Mouse (Mus musculus): Measurements from ENCODE around the gene Borcs5. TPM values are rescaled to one million over a fixed set of nuclear protein-coding genes. Genes with fewer than 3 reads are reported as not detected.

Gene Borcs5
- polyA plus RNA-seq, 1 experiment from 2014 or later = 37.4 TPM

DNA sequence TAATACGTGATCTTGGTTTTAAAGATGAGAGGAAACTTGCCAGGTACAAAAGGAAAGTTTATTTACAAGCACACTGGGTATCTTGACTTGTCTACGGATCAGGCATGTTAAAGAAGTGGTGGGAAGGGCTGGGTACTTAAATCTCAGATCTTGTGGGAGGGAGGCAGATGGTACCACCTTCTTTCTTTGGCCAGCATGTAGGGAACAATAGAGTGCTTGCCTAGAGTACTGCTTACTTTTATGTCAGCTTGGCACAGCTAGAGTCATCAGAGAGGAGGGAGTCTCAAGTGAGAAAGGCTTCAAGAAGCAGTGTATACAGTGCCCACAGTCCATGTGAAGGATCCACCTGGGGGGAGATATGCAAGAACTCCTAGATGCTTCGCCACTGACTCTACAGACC, 34.1 kb upstream of the Borcs5 start:
- no peak overlapping the region for H3K27ac ChIP-seq (ENCODE audit: low read depth, low read length)
- no peaks in the 10 kb centered on the region for H3K36me3 ChIP-seq (ENCODE audit: control insufficient read depth, insufficient read depth, low read length)
- ATAC-seq (ENCODE audit: low FRiP score) (no peak), DNase-seq (ENCODE audit: low spot score) (no peak)
- H3K27me3 ChIP-seq (ENCODE audit: control insufficient read depth, insufficient read depth, low read length) = no peaks in the 10 kb centered on the region
- H3K4me2 ChIP-seq (replicated peaks; ENCODE audit: low read depth, low read length) = no peak overlapping the region
- 82% methylated on average over 3 of the region's 3 CpGs for WGBS
- no peak overlapping the region for H3K4me3 ChIP-seq (ENCODE audit: low read depth, low read length)
- no peak overlapping the region for H3K9ac ChIP-seq (ENCODE audit: low read depth, low read length)
- H3K9me3 ChIP-seq (ENCODE audit: control insufficient read depth, low read length) = no peaks in the 10 kb centered on the region
- H3K4me1 ChIP-seq (replicated peaks; ENCODE audit: control insufficient read depth, insufficient read depth, low read length) = no peaks in the 10 kb centered on the region

DNA sequence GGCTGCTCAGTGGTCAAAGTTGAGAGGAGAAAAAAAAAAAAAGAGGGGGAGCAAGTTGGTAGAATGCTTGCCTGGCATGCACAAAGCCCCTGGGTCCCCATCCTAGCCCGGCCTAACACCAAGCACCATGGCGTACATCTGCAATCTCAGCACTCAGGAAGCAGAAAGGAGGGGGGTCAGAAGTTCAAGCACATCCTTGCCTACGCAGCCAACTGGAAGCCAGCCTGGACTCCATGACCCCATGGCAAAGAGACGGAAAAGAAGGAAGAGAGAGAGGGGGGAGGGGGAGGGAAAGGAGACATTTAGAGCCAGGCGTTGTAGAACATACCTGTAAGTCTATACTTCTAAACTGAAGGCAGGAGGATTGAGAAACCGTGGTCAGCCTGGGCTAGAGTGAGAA, 32.8 kb upstream of the Borcs5 start:
- Histone ChIP-seq H3K9me3 (ENCODE audit: control insufficient read depth, low read length) (no peaks in the 10 kb centered on the region), H3K4me1 (replicated peaks; ENCODE audit: control insufficient read depth, insufficient read depth, low read length) (no peaks in the 10 kb centered on the region), H3K4me3 (ENCODE audit: low read depth, low read length) (no peak overlapping the region), H3K27ac (ENCODE audit: low read depth, low read length) (no peak overlapping the region), H3K4me2 (replicated peaks; ENCODE audit: low read depth, low read length) (no peak overlapping the region), H3K27me3 (ENCODE audit: control insufficient read depth, insufficient read depth, low read length) (no peaks in the 10 kb centered on the region), H3K36me3 (ENCODE audit: control insufficient read depth, insufficient read depth, low read length) (no peaks in the 10 kb centered on the region), H3K9ac (ENCODE audit: low read depth, low read length) (no peak overlapping the region)
- DNase-seq (ENCODE audit: low spot score) (no peak), ATAC-seq (ENCODE audit: low FRiP score) (no peak)
- 76% methylated on average over 6 of the region's 6 CpGs for WGBS

DNA sequence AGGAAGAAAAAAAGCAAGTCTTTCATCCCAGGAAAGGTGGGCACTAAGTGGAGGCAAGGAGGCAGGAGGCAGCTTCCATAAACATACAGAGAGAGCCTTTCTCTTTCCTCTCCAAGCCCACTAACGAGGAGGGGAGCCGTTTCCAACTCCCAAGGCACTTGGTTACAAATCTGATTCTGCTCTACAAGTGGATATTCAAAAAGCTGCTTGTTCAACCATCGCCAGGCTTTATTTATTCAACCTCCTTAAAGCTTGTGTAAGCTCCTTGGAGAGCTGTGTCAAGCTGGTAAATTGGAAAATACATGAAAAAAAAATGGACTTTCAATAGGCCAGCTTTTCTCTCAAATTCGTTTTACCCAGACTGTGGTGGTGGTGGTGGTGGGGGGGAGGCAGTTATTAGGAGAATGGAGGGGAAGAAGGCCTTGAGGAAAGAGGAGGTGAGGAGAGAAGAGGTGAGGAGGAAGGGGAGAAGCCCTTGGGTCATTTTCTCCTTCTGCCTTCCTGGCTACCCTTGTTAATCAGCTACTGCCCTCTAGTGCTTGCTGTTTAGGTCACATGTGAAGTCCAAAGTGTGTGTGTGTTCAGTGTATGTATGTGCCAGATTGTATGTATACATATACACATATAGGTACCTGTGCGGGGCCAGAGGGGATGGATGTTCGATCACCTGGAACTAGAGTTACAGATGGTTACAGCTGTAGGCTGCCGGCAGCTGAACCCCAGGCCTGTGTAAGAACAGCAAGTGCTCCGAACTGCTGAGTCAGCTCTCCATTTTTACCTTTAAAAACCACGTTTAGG, 32.2 kb upstream of the Borcs5 start:
- Histone ChIP-seq H3K4me3 (ENCODE audit: low read depth, low read length) (no peak overlapping the region), H3K9ac (ENCODE audit: low read depth, low read length) (no peak overlapping the region), H3K4me1 (replicated peaks; ENCODE audit: control insufficient read depth, insufficient read depth, low read length) (no peaks in the 10 kb centered on the region), H3K27me3 (ENCODE audit: control insufficient read depth, insufficient read depth, low read length) (no peaks in the 10 kb centered on the region), H3K27ac (ENCODE audit: low read depth, low read length) (no peak overlapping the region), H3K36me3 (ENCODE audit: control insufficient read depth, insufficient read depth, low read length) (no peaks in the 10 kb centered on the region), H3K4me2 (replicated peaks; ENCODE audit: low read depth, low read length) (no peak overlapping the region), H3K9me3 (ENCODE audit: control insufficient read depth, low read length) (no peaks in the 10 kb centered on the region)
- DNase-seq (ENCODE audit: low spot score) (peak; percentile 62), ATAC-seq (ENCODE audit: low FRiP score) (peak; percentile 49)
- 62% methylated on average over 9 of the region's 9 CpGs for WGBS

DNA sequence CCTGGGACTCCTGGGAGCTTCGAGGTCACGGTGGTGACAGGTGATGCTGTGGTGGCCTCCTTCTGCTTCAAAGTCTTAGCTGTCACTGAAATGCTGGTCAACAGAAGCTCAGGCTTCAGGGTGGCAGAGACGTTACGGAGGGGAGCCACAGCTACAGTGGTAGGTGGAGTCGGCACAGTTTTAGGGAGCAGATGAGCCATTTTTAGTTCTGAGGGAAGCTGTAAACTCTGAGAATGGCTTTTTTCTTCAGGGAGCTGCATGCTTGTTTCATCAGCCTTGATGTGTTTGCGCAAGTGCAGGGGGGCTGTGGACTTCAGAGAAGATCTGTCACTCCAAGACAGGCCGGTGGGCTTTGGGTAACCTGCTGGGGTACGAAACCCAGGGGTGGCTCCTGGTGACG, 28.9 kb upstream of the Borcs5 start:
- no peak overlapping the region for H3K9ac ChIP-seq (ENCODE audit: low read depth, low read length)
- H3K27me3 ChIP-seq (ENCODE audit: control insufficient read depth, insufficient read depth, low read length) = no peaks in the 10 kb centered on the region
- H3K9me3 ChIP-seq (ENCODE audit: control insufficient read depth, low read length) = no peaks in the 10 kb centered on the region
- WGBS = 86% methylated on average over 9 of the region's 9 CpGs
- no peaks in the 10 kb centered on the region for H3K36me3 ChIP-seq (ENCODE audit: control insufficient read depth, insufficient read depth, low read length)
- no peak overlapping the region for H3K4me2 ChIP-seq (replicated peaks; ENCODE audit: low read depth, low read length)
- H3K4me3 ChIP-seq (ENCODE audit: low read depth, low read length) = no peak overlapping the region
- no peak overlapping the region for H3K27ac ChIP-seq (ENCODE audit: low read depth, low read length)
- no peak for DNase-seq (ENCODE audit: low spot score)
- no peak for ATAC-seq (ENCODE audit: low FRiP score)
- no peaks in the 10 kb centered on the region for H3K4me1 ChIP-seq (replicated peaks; ENCODE audit: control insufficient read depth, insufficient read depth, low read length)

DNA sequence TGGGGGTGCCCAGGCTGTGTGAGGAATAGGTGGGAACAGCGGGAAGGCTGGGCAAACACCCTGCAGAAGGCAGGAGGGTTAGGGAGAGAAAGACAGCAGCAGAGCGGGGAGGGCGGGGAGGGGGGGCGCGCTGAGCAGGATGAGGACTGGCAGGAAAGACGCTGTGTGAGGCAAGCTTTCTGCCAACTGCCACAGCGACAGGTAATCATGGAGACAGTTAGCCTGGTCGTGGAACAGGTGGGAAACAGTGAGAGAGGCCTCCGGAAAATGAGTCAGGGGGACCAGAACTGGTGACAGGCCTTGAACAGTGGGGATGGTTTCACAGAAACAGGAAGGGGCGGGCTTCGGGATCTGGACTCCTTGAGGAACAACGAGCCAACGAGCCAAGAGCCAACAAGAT, 27.4 kb upstream of the Borcs5 start:
- Histone ChIP-seq H3K9me3 (ENCODE audit: control insufficient read depth, low read length) (no peaks in the 10 kb centered on the region), H3K4me1 (replicated peaks; ENCODE audit: control insufficient read depth, insufficient read depth, low read length) (no peaks in the 10 kb centered on the region), H3K4me3 (ENCODE audit: low read depth, low read length) (no peak overlapping the region), H3K4me2 (replicated peaks; ENCODE audit: low read depth, low read length) (no peak overlapping the region), H3K27me3 (ENCODE audit: control insufficient read depth, insufficient read depth, low read length) (no peaks in the 10 kb centered on the region), H3K36me3 (ENCODE audit: control insufficient read depth, insufficient read depth, low read length) (no peaks in the 10 kb centered on the region), H3K9ac (ENCODE audit: low read depth, low read length) (no peak overlapping the region), H3K27ac (ENCODE audit: low read depth, low read length) (no peak overlapping the region)
- WGBS = 78% methylated on average over 13 of the region's 13 CpGs
- DNase-seq (ENCODE audit: low spot score) = no peak
- ATAC-seq (ENCODE audit: low FRiP score) = no peak

DNA sequence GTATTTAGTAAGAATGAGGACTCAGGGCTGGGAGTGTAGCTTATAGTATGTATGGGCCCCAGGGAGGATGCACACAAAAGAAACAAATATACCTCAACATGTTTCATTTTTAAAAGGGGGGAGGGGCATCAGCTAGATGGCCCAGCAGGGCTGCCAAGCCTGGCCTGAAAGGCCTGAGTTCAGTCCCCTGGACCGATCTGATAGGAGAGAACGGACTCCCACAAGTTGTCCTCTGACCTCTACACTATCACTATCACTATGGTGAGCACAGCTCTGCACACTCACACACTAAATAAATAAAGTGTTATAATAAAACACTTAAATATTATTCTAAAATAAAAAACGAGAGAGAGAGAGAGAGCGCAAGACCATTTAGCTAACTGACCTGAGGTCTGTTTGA, 25.0 kb upstream of the Borcs5 start:
- Histone ChIP-seq H3K9me3 (ENCODE audit: control insufficient read depth, low read length) (no peaks in the 10 kb centered on the region), H3K4me3 (ENCODE audit: low read depth, low read length) (no peak overlapping the region), H3K9ac (ENCODE audit: low read depth, low read length) (no peak overlapping the region), H3K4me2 (replicated peaks; ENCODE audit: low read depth, low read length) (no peak overlapping the region), H3K4me1 (replicated peaks; ENCODE audit: control insufficient read depth, insufficient read depth, low read length) (no peaks in the 10 kb centered on the region), H3K27ac (ENCODE audit: low read depth, low read length) (no peak overlapping the region), H3K27me3 (ENCODE audit: control insufficient read depth, insufficient read depth, low read length) (no peaks in the 10 kb centered on the region), H3K36me3 (ENCODE audit: control insufficient read depth, insufficient read depth, low read length) (no peaks in the 10 kb centered on the region)
- ATAC-seq (ENCODE audit: low FRiP score) (no peak), DNase-seq (ENCODE audit: low spot score) (no peak)
- WGBS = 89% methylated on average over 4 of the region's 4 CpGs

DNA sequence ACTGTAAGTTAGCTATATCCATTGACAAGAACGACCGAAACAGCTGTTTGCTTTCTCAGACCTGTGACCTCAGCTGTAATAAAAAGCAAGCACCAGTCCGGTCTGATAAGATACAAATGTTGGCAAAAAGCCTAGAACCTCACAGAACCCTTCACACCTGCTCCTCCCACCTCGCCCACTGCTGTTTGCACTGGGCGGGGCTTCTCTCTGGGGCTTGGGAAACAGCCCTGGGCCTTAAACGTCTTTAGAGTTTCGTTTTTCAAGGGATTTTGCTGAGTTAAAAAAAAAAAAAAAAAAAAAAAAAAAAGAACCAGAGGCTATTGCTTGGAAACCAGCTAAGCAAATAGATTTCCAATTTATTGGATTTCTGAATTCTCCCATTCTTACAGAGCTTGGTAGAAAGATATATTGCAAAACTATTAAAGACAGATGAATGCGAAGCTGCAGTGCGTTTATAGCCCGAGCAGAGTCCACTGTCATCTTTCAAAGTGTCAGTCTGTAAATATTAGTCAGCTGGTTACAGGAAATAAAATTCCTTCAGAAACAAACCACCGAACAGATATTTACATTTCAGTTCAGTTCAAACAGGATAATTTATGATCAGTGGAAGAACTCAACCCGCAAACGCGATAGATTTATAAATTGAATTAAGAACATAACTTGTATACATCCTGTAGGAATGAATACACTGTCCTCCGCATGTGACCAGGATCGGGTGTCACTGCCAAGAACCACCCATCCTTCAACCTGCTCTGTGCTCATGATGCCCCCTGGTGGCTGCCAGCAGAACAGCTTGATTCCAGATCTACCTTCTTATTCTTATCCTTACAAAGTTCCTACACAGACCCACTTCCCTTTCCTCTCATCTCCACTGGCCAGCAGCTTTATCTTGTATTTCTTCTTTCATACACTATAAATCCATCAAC, 24.3 kb upstream of the Borcs5 start:
- Histone ChIP-seq H3K9ac (ENCODE audit: low read depth, low read length) (no peak overlapping the region), H3K27ac (ENCODE audit: low read depth, low read length) (no peak overlapping the region), H3K9me3 (ENCODE audit: control insufficient read depth, low read length) (no peaks in the 10 kb centered on the region), H3K27me3 (ENCODE audit: control insufficient read depth, insufficient read depth, low read length) (no peaks in the 10 kb centered on the region), H3K4me2 (replicated peaks; ENCODE audit: low read depth, low read length) (no peak overlapping the region), H3K4me1 (replicated peaks; ENCODE audit: control insufficient read depth, insufficient read depth, low read length) (no peaks in the 10 kb centered on the region), H3K4me3 (ENCODE audit: low read depth, low read length) (no peak overlapping the region), H3K36me3 (ENCODE audit: control insufficient read depth, insufficient read depth, low read length) (no peaks in the 10 kb centered on the region)
- DNase-seq (ENCODE audit: low spot score) (peak; percentile 83), ATAC-seq (ENCODE audit: low FRiP score) (peak; percentile 74)
- 25% methylated on average over 16 of the region's 16 CpGs for WGBS

DNA sequence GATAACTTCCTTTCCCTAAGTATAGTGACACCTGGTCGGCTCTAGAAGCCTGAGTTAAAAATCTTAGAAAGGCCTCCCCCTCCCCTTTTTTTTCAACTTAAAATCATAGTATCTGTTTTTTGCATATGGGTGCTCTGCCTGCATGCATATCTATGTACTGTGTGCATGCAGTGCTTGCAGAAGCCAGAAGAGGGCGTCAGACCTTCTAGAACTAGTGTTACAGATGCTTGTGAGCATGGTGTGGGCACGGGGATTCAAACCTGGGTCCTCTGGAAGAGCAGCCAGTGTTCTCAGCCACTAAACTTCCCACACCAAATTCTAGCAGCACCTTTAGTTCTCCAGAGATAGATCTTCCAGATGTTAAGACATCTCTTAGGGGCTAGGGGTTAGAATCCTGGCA, 21.7 kb upstream of the Borcs5 start:
- WGBS = 51% methylated on average over 3 of the region's 3 CpGs
- H3K27me3 ChIP-seq (ENCODE audit: control insufficient read depth, insufficient read depth, low read length) = no peaks in the 10 kb centered on the region
- ATAC-seq (ENCODE audit: low FRiP score) (no peak), DNase-seq (ENCODE audit: low spot score) (no peak)
- H3K36me3 ChIP-seq (ENCODE audit: control insufficient read depth, insufficient read depth, low read length) = no peaks in the 10 kb centered on the region
- H3K9ac ChIP-seq (ENCODE audit: low read depth, low read length) = no peak overlapping the region
- H3K27ac ChIP-seq (ENCODE audit: low read depth, low read length) = no peak overlapping the region
- no peaks in the 10 kb centered on the region for H3K4me1 ChIP-seq (replicated peaks; ENCODE audit: control insufficient read depth, insufficient read depth, low read length)
- H3K9me3 ChIP-seq (ENCODE audit: control insufficient read depth, low read length) = no peaks in the 10 kb centered on the region
- no peak overlapping the region for H3K4me2 ChIP-seq (replicated peaks; ENCODE audit: low read depth, low read length)
- H3K4me3 ChIP-seq (ENCODE audit: low read depth, low read length) = no peak overlapping the region

Data from hindbrain, embryonic 11.5 days (tissue).